Mouse (Mus musculus): Measurements from ENCODE around the gene Sept5. TPM values are rescaled to one million over a fixed set of nuclear protein-coding genes. Genes with fewer than 3 reads are reported as not detected.

The Sept5 gene
- polyA plus RNA-seq, 1 experiment: 3.6 TPM

DNA sequence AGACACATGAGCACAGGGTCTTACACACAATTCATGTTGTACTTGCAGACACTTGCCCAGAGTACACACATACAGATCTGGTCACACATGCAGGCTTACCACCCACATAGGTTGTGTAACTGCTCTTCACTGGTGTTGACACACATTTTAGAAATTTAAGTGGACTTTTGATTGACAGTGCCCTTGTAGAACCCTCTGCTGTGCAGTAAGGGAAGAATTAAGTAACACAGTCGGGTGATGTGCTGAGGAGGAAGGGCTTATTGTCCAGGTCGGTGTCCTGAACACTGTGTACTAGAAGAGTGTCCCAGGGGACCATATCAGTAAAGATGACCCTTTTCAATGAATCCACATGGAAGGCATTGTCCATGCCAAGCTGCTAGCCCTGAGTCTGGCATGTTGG, 35.8 kb downstream of the Sept5 start:
- 88% methylated on average over 2 of the region's 2 CpGs for WGBS
- TF ChIP-seq POLR2A (IDR thresholded peaks at IDR 0.05; ENCODE audit: control insufficient read depth, extremely low read depth, insufficient read depth, low read length, poor library complexity) (no peak), CTCF (IDR thresholded peaks at IDR 0.05; ENCODE audit: borderline replicate concordance, control insufficient read depth, extremely low read depth, insufficient read depth, low read length, poor library complexity) (no peak)
- no peaks in the 10 kb centered on the region for H3K36me3 ChIP-seq (ENCODE audit: control insufficient read depth, insufficient read depth, low read length)
- H3K4me1 ChIP-seq (replicated peaks; ENCODE audit: control insufficient read depth, insufficient read depth, low read length): peaks cover 14% of the 10 kb centered on the region
- H3K27ac ChIP-seq (ENCODE audit: control insufficient read depth, insufficient read depth, low read length): no peak overlapping the region
- peaks cover 16% of the 10 kb centered on the region; the same call in 1 of the 2 replicates for H3K27me3 ChIP-seq (ENCODE audit: control insufficient read depth, insufficient read depth, low read length)
- H3K4me3 ChIP-seq (ENCODE audit: control insufficient read depth, insufficient read depth, low read length): no peak overlapping the region
- DNase-seq: no peak

DNA sequence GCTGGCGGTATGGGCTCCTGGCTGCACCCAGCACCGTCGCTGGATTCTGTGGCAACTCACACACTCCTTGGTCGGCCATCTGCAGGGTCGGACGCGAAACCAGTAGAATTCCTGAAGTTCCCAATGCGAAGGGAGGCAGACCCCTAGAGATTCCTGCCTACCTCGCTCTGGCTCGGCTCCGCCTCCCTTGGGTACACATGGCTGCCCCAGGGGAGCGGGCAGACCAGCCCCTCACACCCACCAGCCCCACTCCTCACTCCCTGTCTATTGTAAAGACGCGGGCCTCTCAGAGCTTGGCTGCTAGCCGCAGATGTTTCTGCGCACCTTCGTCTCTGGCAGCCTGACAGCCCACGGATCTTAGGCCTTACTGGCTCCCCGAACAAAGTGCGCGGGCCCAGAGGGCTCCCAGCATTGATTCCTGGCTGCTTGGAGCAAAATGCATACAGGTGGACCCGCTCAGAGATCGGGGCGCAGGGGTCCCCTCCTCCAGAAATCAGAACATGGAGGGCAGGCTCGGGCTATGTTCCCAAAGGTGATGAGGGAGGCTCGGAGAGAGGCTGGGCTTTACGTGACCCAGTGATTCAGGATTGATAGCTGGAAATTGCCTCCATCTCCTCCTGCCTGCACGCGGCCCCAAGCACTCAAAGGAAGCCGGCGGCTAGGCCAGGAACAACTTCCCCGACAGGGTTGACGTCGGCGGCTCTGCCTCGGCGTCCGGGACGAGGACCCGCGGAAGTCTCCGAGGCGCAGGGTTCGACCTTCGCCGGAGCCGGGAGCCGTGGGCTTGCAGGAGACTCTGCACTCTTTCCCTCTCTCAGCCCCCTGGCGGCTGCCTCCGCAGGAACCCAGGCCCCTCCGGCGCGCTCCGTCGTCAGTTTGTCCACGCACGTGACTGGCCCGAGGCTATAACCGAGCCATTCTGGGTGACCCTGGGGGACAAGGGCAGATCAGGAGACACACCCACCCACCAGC, 38.4 kb downstream of the Sept5 start:
- Histone ChIP-seq H3K4me1 (replicated peaks; ENCODE audit: control insufficient read depth, insufficient read depth, low read length) (peaks cover 14% of the 10 kb centered on the region), H3K4me3 (ENCODE audit: control insufficient read depth, insufficient read depth, low read length) (no peak overlapping the region), H3K36me3 (ENCODE audit: control insufficient read depth, insufficient read depth, low read length) (no peaks in the 10 kb centered on the region), H3K27me3 (ENCODE audit: control insufficient read depth, insufficient read depth, low read length) (peaks cover 20% of the 10 kb centered on the region; the same call in 1 of the 2 replicates), H3K27ac (ENCODE audit: control insufficient read depth, insufficient read depth, low read length) (no peak overlapping the region)
- WGBS: 12% methylated on average over 59 of the region's 59 CpGs
- DNase-seq: peak; percentile 56
- TF ChIP-seq CTCF (IDR thresholded peaks at IDR 0.05; ENCODE audit: borderline replicate concordance, control insufficient read depth, extremely low read depth, insufficient read depth, low read length, poor library complexity): peak; percentile 52; the same call in 1 of the 2 replicates
- no peak for TF ChIP-seq POLR2A (IDR thresholded peaks at IDR 0.05; ENCODE audit: control insufficient read depth, extremely low read depth, insufficient read depth, low read length, poor library complexity)

DNA sequence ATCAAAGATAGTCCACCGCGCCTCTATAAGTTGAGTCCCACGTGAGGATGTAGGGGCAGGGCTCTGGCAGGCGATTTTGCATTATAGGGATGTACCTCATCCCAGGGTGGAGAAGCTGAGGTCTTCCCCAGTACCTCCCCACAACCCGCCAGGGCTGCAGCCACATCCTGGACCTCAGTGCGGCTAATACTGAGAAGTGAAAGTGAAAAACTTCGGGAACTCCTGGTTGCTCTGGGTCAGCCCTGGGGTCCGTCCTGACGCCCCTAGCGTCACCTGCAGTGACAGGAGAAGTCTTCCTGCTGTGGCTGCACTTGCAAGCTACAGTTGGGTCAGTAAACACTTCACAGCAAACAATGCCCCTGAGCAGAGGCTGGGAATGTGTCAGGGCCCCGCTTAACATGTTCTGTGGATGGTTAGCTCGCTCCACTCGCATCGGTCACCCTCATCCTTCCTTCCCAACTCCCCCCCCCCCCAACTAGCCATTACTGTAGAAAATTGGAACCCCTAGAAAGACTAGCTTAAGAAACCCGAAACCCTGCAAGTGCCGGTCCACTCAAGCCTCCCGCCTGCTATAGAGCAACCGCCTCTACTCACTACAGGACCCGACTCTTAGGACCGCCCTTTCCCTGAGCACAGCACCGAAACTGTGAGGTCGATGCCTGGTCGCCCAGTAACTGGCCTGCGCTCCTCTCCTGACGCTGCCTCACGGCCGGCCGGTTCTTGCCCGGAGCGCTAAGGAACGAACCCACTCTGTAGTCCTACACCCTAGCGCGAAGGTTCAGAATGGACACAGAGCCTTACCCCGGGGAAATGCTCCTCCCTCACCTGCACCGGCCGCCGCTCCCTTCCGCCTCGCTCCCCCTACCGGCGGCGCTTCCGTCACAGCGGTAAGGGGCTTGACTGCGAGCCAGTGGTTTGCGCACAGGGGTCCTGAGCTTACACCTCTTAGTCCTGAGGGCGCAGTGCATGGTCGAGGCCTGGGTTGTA, 39.7 kb downstream of the Sept5 start, which contains the start of gene Tbx1:
Gene Tbx1, minus strand, starts transcription at position 868 of the 987 bp plus-strand sequence.
- 3% methylated on average over 48 of the region's 48 CpGs for WGBS
- Histone ChIP-seq H3K4me1 (replicated peaks; ENCODE audit: control insufficient read depth, insufficient read depth, low read length) (peaks cover 14% of the 10 kb centered on the region), H3K4me3 (ENCODE audit: control insufficient read depth, insufficient read depth, low read length) (peak within 1 kb of the TSS; percentile 44), H3K27me3 (ENCODE audit: control insufficient read depth, insufficient read depth, low read length) (peaks cover 20% of the 10 kb centered on the region; the same call in 1 of the 2 replicates), H3K36me3 (ENCODE audit: control insufficient read depth, insufficient read depth, low read length) (no peaks in the 10 kb centered on the region), H3K27ac (ENCODE audit: control insufficient read depth, insufficient read depth, low read length) (no peak within 1 kb of the TSS)
- TF ChIP-seq CTCF (IDR thresholded peaks at IDR 0.05; ENCODE audit: borderline replicate concordance, control insufficient read depth, extremely low read depth, insufficient read depth, low read length, poor library complexity) (peak; percentile 90), POLR2A (IDR thresholded peaks at IDR 0.05; ENCODE audit: control insufficient read depth, extremely low read depth, insufficient read depth, low read length, poor library complexity) (no peak)
- peak; percentile 72 for DNase-seq

DNA sequence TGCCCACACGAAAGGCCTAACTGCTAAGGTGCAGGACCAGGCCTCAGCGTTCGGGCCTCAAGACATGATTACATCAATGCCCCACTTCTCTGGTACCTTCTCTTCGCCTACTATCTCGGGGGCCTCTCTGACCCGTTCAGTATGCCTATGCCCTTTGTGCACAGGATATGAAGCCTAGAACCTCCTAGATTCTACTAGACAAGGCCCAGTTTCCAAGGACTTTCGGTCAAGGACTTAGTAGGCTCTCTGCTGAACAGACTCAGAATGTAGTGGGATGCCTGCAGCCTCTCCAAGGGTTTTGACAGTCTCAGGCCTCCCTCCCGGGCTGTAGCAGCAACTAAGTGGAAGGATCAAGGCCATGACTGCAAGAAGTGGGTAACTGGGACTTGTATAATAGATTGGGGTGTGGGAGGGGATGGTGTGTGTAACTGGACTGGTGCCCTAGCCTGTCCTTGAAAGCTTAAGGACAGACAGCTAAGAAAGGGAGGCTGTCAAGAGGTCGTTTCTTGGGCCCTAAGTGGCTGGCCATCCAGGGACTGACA, 40.6 kb downstream of the Sept5 start:
- no peak overlapping the region for H3K4me3 ChIP-seq (ENCODE audit: control insufficient read depth, insufficient read depth, low read length)
- no peak for DNase-seq
- WGBS: 82% methylated on average over 9 of the region's 9 CpGs
- no peaks in the 10 kb centered on the region for H3K36me3 ChIP-seq (ENCODE audit: control insufficient read depth, insufficient read depth, low read length)
- TF ChIP-seq CTCF (IDR thresholded peaks at IDR 0.05; ENCODE audit: borderline replicate concordance, control insufficient read depth, extremely low read depth, insufficient read depth, low read length, poor library complexity): no peak
- no peak for TF ChIP-seq POLR2A (IDR thresholded peaks at IDR 0.05; ENCODE audit: control insufficient read depth, extremely low read depth, insufficient read depth, low read length, poor library complexity)
- H3K27me3 ChIP-seq (ENCODE audit: control insufficient read depth, insufficient read depth, low read length): peaks cover 20% of the 10 kb centered on the region; the same call in 1 of the 2 replicates
- no peak overlapping the region for H3K27ac ChIP-seq (ENCODE audit: control insufficient read depth, insufficient read depth, low read length)
- peaks cover 14% of the 10 kb centered on the region for H3K4me1 ChIP-seq (replicated peaks; ENCODE audit: control insufficient read depth, insufficient read depth, low read length)

DNA sequence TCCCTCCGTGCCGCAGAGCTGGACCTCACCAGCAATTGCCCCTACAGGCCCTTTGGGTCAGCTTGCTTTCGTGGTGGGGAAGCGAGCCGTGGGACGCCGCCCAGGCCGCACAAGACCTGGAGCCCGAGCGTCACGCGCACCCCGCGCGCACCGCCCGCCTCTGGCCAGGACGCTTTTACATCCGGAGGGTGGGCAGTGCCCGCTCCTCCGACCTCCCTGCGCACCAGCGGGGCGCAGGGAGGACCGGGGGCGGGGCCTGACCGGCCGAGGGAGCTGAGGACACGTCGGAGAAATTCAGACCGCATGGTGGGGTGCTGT, 41.1 kb downstream of the Sept5 start:
- H3K4me1 ChIP-seq (replicated peaks; ENCODE audit: control insufficient read depth, insufficient read depth, low read length): peaks cover 14% of the 10 kb centered on the region
- no peak for DNase-seq
- no peak overlapping the region for H3K4me3 ChIP-seq (ENCODE audit: control insufficient read depth, insufficient read depth, low read length)
- no peak overlapping the region for H3K27ac ChIP-seq (ENCODE audit: control insufficient read depth, insufficient read depth, low read length)
- 26% methylated on average over 31 of the region's 31 CpGs for WGBS
- peaks cover 24% of the 10 kb centered on the region; the same call in 1 of the 2 replicates for H3K27me3 ChIP-seq (ENCODE audit: control insufficient read depth, insufficient read depth, low read length)
- TF ChIP-seq CTCF (IDR thresholded peaks at IDR 0.05; ENCODE audit: borderline replicate concordance, control insufficient read depth, extremely low read depth, insufficient read depth, low read length, poor library complexity) (no peak), POLR2A (IDR thresholded peaks at IDR 0.05; ENCODE audit: control insufficient read depth, extremely low read depth, insufficient read depth, low read length, poor library complexity) (no peak)
- no peaks in the 10 kb centered on the region for H3K36me3 ChIP-seq (ENCODE audit: control insufficient read depth, insufficient read depth, low read length)

All from thymus, adult 2 months (tissue).